Mouse (Mus musculus) liver, embryonic 13.5 days (tissue): ENCODE measurements around the gene Sumf2. TPM values are rescaled to one million over a fixed set of nuclear protein-coding genes. Genes with fewer than 3 reads are reported as not detected.
A peak's percentile ranks its signal among the peaks of the same experiment; 100 is the strongest.

Experiments
- ATAC-seq: fragments of 200-750 bp; cut with Nextera tagmentation; 2 replicates; pipeline ENCODE4 v1.8.0; 2017; ENCODE audit warnings: low read depth, mild to moderate bottlenecking, moderate number of reproducible peaks, moderate library complexity
- DNase-seq: peaks from one replicate; pipeline ENCODE4 v3.0.0; 2022
- H3K27ac ChIP-seq: fragments of 300-500 bp; sonication (generic); 2 replicates; pipeline ENCODE4 v1.5.1; 2015; ENCODE audit warnings: moderate library complexity, mild to moderate bottlenecking, inconsistent platforms
- H3K27me3 ChIP-seq: fragments of 300-500 bp; sonication (generic); 2 replicates; pipeline ENCODE4 v1.6.1; 2015; ENCODE audit warnings: mild to moderate bottlenecking, inconsistent platforms
- H3K36me3 ChIP-seq: fragments of 300-500 bp; sonication (generic); 2 replicates; pipeline ENCODE4 v1.6.1; 2015; ENCODE audit warnings: mild to moderate bottlenecking, inconsistent platforms
- H3K4me1 ChIP-seq: fragments of 300-500 bp; sonication (generic); replicated peaks from 2 replicates; pipeline ENCODE4 v1.6.1; 2015; ENCODE audit warnings: inconsistent platforms
- H3K4me2 ChIP-seq: fragments of 300-500 bp; sonication (generic); 2 replicates; pipeline ENCODE4 v1.6.1; 2015; ENCODE audit warnings: inconsistent platforms, mild to moderate bottlenecking, moderate library complexity
- H3K4me3 ChIP-seq: fragments of 300-500 bp; sonication (generic); replicated peaks from 2 replicates; pipeline ENCODE4 v1.5.1; 2015; ENCODE audit warnings: mild to moderate bottlenecking, inconsistent platforms
- H3K9ac ChIP-seq: fragments of 300-500 bp; sonication (generic); 2 replicates; pipeline ENCODE4 v1.6.1; 2015; ENCODE audit warnings: mild to moderate bottlenecking, inconsistent platforms
- H3K9me3 ChIP-seq: fragments of 300-500 bp; sonication (generic); replicated peaks from 2 replicates; pipeline ENCODE4 v1.6.1; 2016; ENCODE audit warnings: inconsistent platforms
- WGBS: fragments of 180-500 bp; shearing (Covaris S2); methylation state at CpG from one replicate; pipeline ENCODE4 v1.1.7; 2015; ENCODE audit not compliant: insufficient replicate concordance; 5-methylcytosine and 5-hydroxymethylcytosine counted together
- polyA plus RNA-seq: library from polyadenylated mRNA; unstranded; fragments of >200 nt; fragmentation: Nextera tagmentation; extraction: Ambion mirVana; gene quantifications from 2 replicates; pipeline ENCODE4 v1.2.1, GENCODE M21; 2015

The Sumf2 gene
- polyA plus RNA-seq, 1 experiment from 2014 or later: 24.9 TPM

- peaks cover 28% of the 10 kb centered on the region for H3K4me1 ChIP-seq
- H3K4me3 ChIP-seq: peak within 1 kb of the TSS; percentile 76
- H3K36me3 ChIP-seq: no peaks in the 10 kb centered on the region
- ATAC-seq: peak; percentile 95
- H3K9me3 ChIP-seq: no peaks in the 10 kb centered on the region
- H3K9ac ChIP-seq: peak within 1 kb of the TSS; percentile 83
- peak within 1 kb of the TSS; percentile 98 for H3K4me2 ChIP-seq
- peak; percentile 83 for DNase-seq
- WGBS: 1% methylated on average over 63 of the region's 63 CpGs
- H3K27ac ChIP-seq: peak within 1 kb of the TSS; percentile 63
- peaks cover 10% of the 10 kb centered on the region for H3K27me3 ChIP-seq
Observed at GRCm38 (mm10) chr5:129908242-129908965, 61.6 kb downstream of the Sumf2 start, which contains the start of gene Nupr1l. Gene Nupr1l (plus strand): TSS chr5:129908540.

GRCm38 (mm10) chr5:129909147-129909546 is 62.4 kb downstream of the Sumf2 start:
- H3K36me3 ChIP-seq: no peaks in the 10 kb centered on the region
- WGBS: 64% methylated on average over 9 of the region's 9 CpGs
- H3K4me3 ChIP-seq: peak overlapping the region; percentile 76
- H3K9ac ChIP-seq: peak overlapping the region; percentile 83
- no peak for DNase-seq
- H3K4me1 ChIP-seq: peaks cover 28% of the 10 kb centered on the region
- ATAC-seq: no peak
- H3K27ac ChIP-seq: no peak overlapping the region
- peaks cover 10% of the 10 kb centered on the region for H3K27me3 ChIP-seq
- no peaks in the 10 kb centered on the region for H3K9me3 ChIP-seq
- H3K4me2 ChIP-seq: peak overlapping the region; percentile 98

- Histone ChIP-seq H3K4me2 (peak overlapping the region; percentile 98), H3K9me3 (no peaks in the 10 kb centered on the region), H3K9ac (no peak overlapping the region), H3K4me3 (peak overlapping the region; percentile 76; the same call in 1 of the 2 replicates), H3K27ac (no peak overlapping the region), H3K27me3 (peaks cover 10% of the 10 kb centered on the region), H3K4me1 (peaks cover 28% of the 10 kb centered on the region), H3K36me3 (no peaks in the 10 kb centered on the region)
- 64% methylated on average over 7 of the region's 7 CpGs for WGBS
- ATAC-seq: no peak
- DNase-seq: no peak
Observed at GRCm38 (mm10) chr5:129909591-129909990, 62.8 kb downstream of the Sumf2 start.

Other genes with a start within 250 kb of the Sumf2 start
- gene Zfp11, start 176.9 kb upstream of the Sumf2 start, polyA plus RNA-seq: 0.73 and 0.94 TPM in 2 replicates
- not detected in 2 replicates for gene Sept14, start 138.5 kb upstream of the Sumf2 start, polyA plus RNA-seq
- gene Mrps17, start 131.5 kb upstream of the Sumf2 start, polyA plus RNA-seq: 131 and 133 TPM in 2 replicates
- 28.4 and 29.7 TPM in 2 replicates for gene Nipsnap2, start 121.9 kb upstream of the Sumf2 start, polyA plus RNA-seq
- 82.6 and 91.1 TPM in 2 replicates for gene Psph, start 59.5 kb upstream of the Sumf2 start, polyA plus RNA-seq
- 596 and 645 TPM in 2 replicates for gene Chchd2, start 40.5 kb downstream of the Sumf2 start, polyA plus RNA-seq
- gene Zbed5, start 48.7 kb downstream of the Sumf2 start, polyA plus RNA-seq: 1.00 and 1.1 TPM in 2 replicates
- 0.18 and 0.22 TPM in 2 replicates for gene Phkg1, start 51.6 kb downstream of the Sumf2 start, polyA plus RNA-seq
- gene Nupr1l, start 61.6 kb downstream of the Sumf2 start, polyA plus RNA-seq: 0.31 and 1.0 TPM in 2 replicates
- 22.9 and 29.4 TPM in 2 replicates for gene Vkorc1l1, start 95.0 kb downstream of the Sumf2 start, polyA plus RNA-seq
- 42.0 and 47.9 TPM in 2 replicates for gene Gusb, start 156.1 kb downstream of the Sumf2 start, polyA plus RNA-seq
- 37.8 and 45.2 TPM in 2 replicates for gene Asl, start 182.3 kb downstream of the Sumf2 start, polyA plus RNA-seq
- gene Crcp, start 182.3 kb downstream of the Sumf2 start, polyA plus RNA-seq: 31.6 and 34.4 TPM in 2 replicates
- 27.2 and 33.5 TPM in 2 replicates for gene Tpst1, start 226.3 kb downstream of the Sumf2 start, polyA plus RNA-seq